9 mouse cellular contexts compared by ENCODE assay signal in genomic region chr2:79429108-79429507, GRCm38 (mm10). TPM values are rescaled to one million over a fixed set of nuclear protein-coding genes. Genes with fewer than 3 reads are reported as not detected.
DNase-seq lines count a peak whose midpoint lies in the region; ATAC-seq and TF ChIP-seq lines count a peak whose summit lies in the region.
"Had no signal": no experiment of that assay in that cellular context is flagged by ENCODE, and none has a peak within 500 bp of the region (broad histone marks: within the 10 kb centered on the region; RNA-seq: fewer than 3 reads in every experiment).

No protein-coding gene starts in this region.

- no peak for TF ChIP-seq POLR2A in small intestine, adult 2 months (IDR thresholded peaks at IDR 0.05; ENCODE audit: low read depth, low read length)

- no peak overlapping the region for H3K27ac ChIP-seq in left cerebral cortex, adult 2 months
- H3K27ac ChIP-seq in forebrain, embryonic 14.5 days (ENCODE audit: low read depth, low read length): no peak overlapping the region
- no peak overlapping the region for H3K27ac ChIP-seq in liver, embryonic 12.5 days
- no peak overlapping the region for H3K27ac ChIP-seq in small intestine, adult 2 months (ENCODE audit: insufficient read depth, low read depth, low read length)

- H3K4me1 ChIP-seq in forebrain, embryonic 14.5 days (ENCODE audit: control insufficient read depth, insufficient read depth, low read length): peaks cover 7% of the 10 kb centered on the region
- H3K4me1 ChIP-seq in liver, embryonic 12.5 days: peaks cover 6% of the 10 kb centered on the region; the same call in 1 of the 2 replicates
- 0 out of 2 replicates have a peak, but pooled peaks cover 2% of the 10 kb centered on the region for H3K4me1 ChIP-seq in small intestine, adult 2 months (ENCODE audit: control insufficient read depth, insufficient read depth, insufficient read length, low read length)

- no peaks in the 10 kb centered on the region for H3K9me3 ChIP-seq in forebrain, embryonic 14.5 days (replicated peaks; ENCODE audit: control insufficient read depth, low read length)
- H3K9me3 ChIP-seq in liver, embryonic 12.5 days (replicated peaks): no peaks in the 10 kb centered on the region

- peak overlapping the region; percentile 50; the same call in 1 of the 2 replicates for H3K9ac ChIP-seq in forebrain, embryonic 14.5 days (ENCODE audit: low read length)
- no peak overlapping the region for H3K9ac ChIP-seq in liver, embryonic 12.5 days

- H3K36me3 ChIP-seq in forebrain, embryonic 14.5 days (ENCODE audit: control insufficient read depth, insufficient read depth, low read length): no peaks in the 10 kb centered on the region
- H3K36me3 ChIP-seq in liver, embryonic 12.5 days: no peaks in the 10 kb centered on the region
- no peaks in the 10 kb centered on the region for H3K36me3 ChIP-seq in small intestine, adult 2 months (ENCODE audit: control insufficient read depth, insufficient read depth, low read length)

- intact Hi-C loops in left cerebral cortex, adult 2 months (cut with DNase I): no loop called here

- 8% methylated on average over 7 of the region's 7 CpGs for WGBS in forebrain, embryonic 14.5 days
- WGBS in liver, embryonic 12.5 days (ENCODE audit: insufficient replicate concordance): 14% methylated on average over 7 of the region's 7 CpGs
- 23% methylated on average over 7 of the region's 7 CpGs for WGBS in small intestine, adult 2 months

- H3K27me3 ChIP-seq in forebrain, embryonic 14.5 days (replicated peaks; ENCODE audit: control insufficient read depth, insufficient read depth, low read length): peaks cover 14% of the 10 kb centered on the region; the same call in 1 of the 2 replicates
- peaks cover 26% of the 10 kb centered on the region for H3K27me3 ChIP-seq in liver, embryonic 12.5 days (replicated peaks)
- peaks cover 7% of the 10 kb centered on the region for H3K27me3 ChIP-seq in small intestine, adult 2 months (ENCODE audit: control insufficient read depth, insufficient read depth, low read length)

- peak; percentile 19; the same call in 1 of the 2 replicates for ATAC-seq in forebrain, embryonic 14.5 days
- ATAC-seq in liver, embryonic 12.5 days: no peak

- peak overlapping the region; percentile 48 for H3K4me3 ChIP-seq in left cerebral cortex, adult 2 months
- H3K4me3 ChIP-seq in forebrain, embryonic 14.5 days (ENCODE audit: low read depth, low read length): peak overlapping the region; percentile 35
- H3K4me3 ChIP-seq in liver, embryonic 12.5 days: peak overlapping the region; percentile 50
- 0 out of 2 replicates have a peak overlapping the region, but pooled peaks have one; percentile 57 for H3K4me3 ChIP-seq in small intestine, adult 2 months (ENCODE audit: low read depth, low read length)

- DNase-seq in left cerebral cortex, adult 2 months (ENCODE audit: extremely low spot score in 1 of 2, low spot score in 2 of 2): no peak
- no peak for DNase-seq in left cerebral cortex, adult 11 months (ENCODE audit: low spot score)
- DNase-seq in forebrain, embryonic 14.5 days (ENCODE audit: low spot score): no peak
- no peak for DNase-seq in ovary, postnatal 10 days (ENCODE audit: low spot score)
- DNase-seq in left cerebral cortex, adult 18-20 months (ENCODE audit: low spot score in 2 of 2): no peak
- no peak for DNase-seq in MN1 (ENCODE audit: low spot score)
- DNase-seq: layer of hippocampus, adult 9-11 months had no signal

- no peak for TF ChIP-seq CTCF in left cerebral cortex, adult 2 months (IDR thresholded peaks at IDR 0.05)
- no peak for TF ChIP-seq CTCF in small intestine, adult 2 months (IDR thresholded peaks at IDR 0.05; ENCODE audit: extremely low read depth, insufficient read length, insufficient replicate concordance, low read depth, low read length)

- H3K4me2 ChIP-seq in forebrain, embryonic 14.5 days (ENCODE audit: low read length): peak overlapping the region; percentile 70
- H3K4me2 ChIP-seq in liver, embryonic 12.5 days: peak overlapping the region; percentile 70

RNA-seq across cellular contexts. Expression of gene Neurod1, which starts 27.4 kb away (rescaled TPM):
- 10 to 100 TPM; 16.7 to 17.3 TPM for total RNA-seq in left cerebral cortex, adult 2 months (2021)
- polyA plus RNA-seq in forebrain, embryonic 14.5 days (2014; fragmentation: Nextera tagmentation; extraction: Ambion mirVana): 44.4 and 60.1 TPM in 2 replicates
- polyA plus RNA-seq in liver, embryonic 12.5 days (2016; fragmentation: Nextera tagmentation; extraction: Ambion mirVana): not detected in 2 replicates
- polyA plus RNA-seq in small intestine, adult 2 months (2012; rRNA removed): 0.89 and 2.6 TPM in 2 replicates
- total RNA-seq in left cerebral cortex, adult 18-20 months (2021): 10 to 100 TPM; 16.1 to 19.4 TPM

RNA-seq across cellular contexts. Expression of gene Cerkl, which starts 27.5 kb away (rescaled TPM):
- total RNA-seq in left cerebral cortex, adult 2 months (2021): 1 to 10 TPM; 5.6 to 6.3 TPM
- polyA plus RNA-seq in forebrain, embryonic 14.5 days (2014; fragmentation: Nextera tagmentation; extraction: Ambion mirVana): 1.1 and 2.0 TPM in 2 replicates
- polyA plus RNA-seq in liver, embryonic 12.5 days (2016; fragmentation: Nextera tagmentation; extraction: Ambion mirVana): 1.7 and 1.8 TPM in 2 replicates
- polyA plus RNA-seq in small intestine, adult 2 months (2012; rRNA removed): 0.30 and 0.51 TPM in 2 replicates
- 1 to 10 TPM; 3.6 to 3.8 TPM for total RNA-seq in left cerebral cortex, adult 18-20 months (2021)

Comparison
In these comparisons a context has a peak if more than half of its experiments do, and no peak if none do; other contexts are left out.
1. RNA of gene Neurod1, which starts 27.4 kb away (polyA plus RNA-seq): 44.4 to 60.1 TPM in forebrain, embryonic 14.5 days; 0.89 to 2.6 TPM in small intestine, adult 2 months and not detected in liver, embryonic 12.5 days; every median in the first group is over 10 times any median in the second.
2. Peak in every context shown above with its lines, with median percentiles within 50 percentile points of each other: H3K4me3 ChIP-seq.